Mouse (Mus musculus): ENCODE data around the gene Smtn.

GRCm38 (mm10) chr11:3508226-3508625 lies 32.2 kb downstream of the Smtn start:
- TF ChIP-seq CTCF (IDR thresholded peaks at IDR 0.05; ENCODE audit: low read depth, low read length) (no peak), POLR2A (IDR thresholded peaks at IDR 0.05; ENCODE audit: insufficient read depth, low read length) (no peak)

Data from ES-Bruce4 (cell line).